Mouse (Mus musculus) E14TG2a.4 (cell line): ENCODE measurements at regions not wholly inside any gene's neighbourhood (a gene's known extent, or its start where the extent isn't known, plus 50 kb on each side); places are given as distances from the start of the nearest gene placed in this dataset.

ENCODE experiments used
- CTCF ChIP-seq: conservative IDR thresholded peaks from 2 replicates; pipeline ENCODE4 v1.5.1; 2014; ENCODE audit warnings: low read length
- NANOG ChIP-seq: IDR thresholded peaks from 2 replicates; pipeline ENCODE4 v1.6.1; 2014; ENCODE audit warnings: borderline replicate concordance, low read length, mixed read lengths
- POU5F1 ChIP-seq: IDR thresholded peaks from 2 replicates; pipeline ENCODE4 v1.6.1; 2014; ENCODE audit warnings: low read length, borderline replicate concordance

GRCm38 (mm10) chr5:134841205-134841980, 65.1 kb downstream of the Tmem270 start:
- TF ChIP-seq CTCF (no peak), NANOG (no peak), POU5F1 (no peak)
